Mouse (Mus musculus) granulocyte monocyte progenitor cell, adult 5-6 weeks (primary cell): ENCODE data around the gene Aqp12. TPM values are rescaled to one million over a fixed set of nuclear protein-coding genes. Genes with fewer than 3 reads are reported as not detected.
"Not testable (repeated sequence)": the region's sequence is repeated elsewhere in the genome, so short reads cannot be mapped to it uniquely, and the experiment has no call there.

Experiments used
- ATAC-seq: replicated peaks from 2 replicates; pipeline ENCODE4 v1.8.0; 2016; ENCODE audit warnings: mild to moderate bottlenecking, moderate TSS enrichment, inconsistent platforms; ENCODE audit not compliant: poor library complexity, severe bottlenecking
- total RNA-seq, 2 experiments: library from RNA; stranded (forward) in 1 of 2; stranded (reverse) in 1 of 2; fragments of 200-712, 200-1000 nt in 1 of 2; fragments of >200 nt in 1 of 2; fragmentation: Nextera tagmentation in 1 of 2; gene quantifications; 2 replicates each; pipeline ENCODE4 v1.2.3; 2014 to 2017

The Aqp12 gene
- total RNA-seq (2014; fragmentation: Nextera tagmentation) (not detected in 2 replicates), total RNA-seq (2017) (not detected in 2 replicates)

- no peak for ATAC-seq
Measured at GRCm38 (mm10) chr1:93006061-93006460, at the start of gene Aqp12. Gene Aqp12, plus strand, starts transcription at chr1:93006334.

- peak; percentile 56; the same call in 1 of the 2 replicates for ATAC-seq
Measured at GRCm38 (mm10) chr1:92956571-92957335, 49.4 kb upstream of the Aqp12 start.

GRCm38 (mm10) chr1:92958999-92959398, 47.1 kb upstream of the Aqp12 start:
- ATAC-seq = no peak

GRCm38 (mm10) chr1:92970791-92971190, 35.3 kb upstream of the Aqp12 start:
- ATAC-seq = not testable (repeated sequence)

- ATAC-seq = peak; percentile 83
Measured at GRCm38 (mm10) chr1:92971879-92972795, 34.0 kb upstream of the Aqp12 start.

GRCm38 (mm10) chr1:92972854-92973253, 33.3 kb upstream of the Aqp12 start:
- ATAC-seq = peak; percentile 75

- ATAC-seq = peak; percentile 15
Measured at GRCm38 (mm10) chr1:92976141-92976566, 30.0 kb upstream of the Aqp12 start.

- no peak for ATAC-seq
Measured at GRCm38 (mm10) chr1:92978645-92979044, 27.5 kb upstream of the Aqp12 start.

- ATAC-seq = no peak
Measured at GRCm38 (mm10) chr1:92979073-92979602, 27.0 kb upstream of the Aqp12 start.

- ATAC-seq = peak; percentile 54
Measured at GRCm38 (mm10) chr1:92981056-92981845, 24.9 kb upstream of the Aqp12 start.

- no peak for ATAC-seq
Measured at GRCm38 (mm10) chr1:92982931-92983605, 23.1 kb upstream of the Aqp12 start.

- no peak for ATAC-seq
Measured at GRCm38 (mm10) chr1:92984999-92985398, 21.1 kb upstream of the Aqp12 start.

- no peak for ATAC-seq
Measured at GRCm38 (mm10) chr1:92988894-92989293, 17.2 kb upstream of the Aqp12 start.

- no peak for ATAC-seq
Measured at GRCm38 (mm10) chr1:92989891-92990290, 16.2 kb upstream of the Aqp12 start.

GRCm38 (mm10) chr1:92992214-92992855, 13.8 kb upstream of the Aqp12 start:
- ATAC-seq = peak; percentile 88

GRCm38 (mm10) chr1:92992880-92993279, 13.3 kb upstream of the Aqp12 start:
- ATAC-seq = no peak

- no peak for ATAC-seq
Measured at GRCm38 (mm10) chr1:93009196-93009595, 3.1 kb downstream of the Aqp12 start.

GRCm38 (mm10) chr1:93010731-93011130, 4.6 kb downstream of the Aqp12 start:
- peak; percentile 46; the same call in 1 of the 2 replicates for ATAC-seq

GRCm38 (mm10) chr1:93012103-93012585, 6.0 kb downstream of the Aqp12 start:
- ATAC-seq = no peak
